Mouse (Mus musculus) erythroblast, embryonic 14.5 days (primary cell): ENCODE results near the gene Akirin1.

Experiments
- GATA1 ChIP-seq: IDR thresholded peaks from 2 replicates; pipeline ENCODE4 v1.6.1; 2012; ENCODE audit warnings: low read length, inconsistent platforms, mixed read lengths
- TAL1 ChIP-seq: IDR thresholded peaks from 3 replicates; pipeline ENCODE4 v1.6.1; 2012; ENCODE audit warnings: low read length, inconsistent platforms, mixed read lengths

DNA sequence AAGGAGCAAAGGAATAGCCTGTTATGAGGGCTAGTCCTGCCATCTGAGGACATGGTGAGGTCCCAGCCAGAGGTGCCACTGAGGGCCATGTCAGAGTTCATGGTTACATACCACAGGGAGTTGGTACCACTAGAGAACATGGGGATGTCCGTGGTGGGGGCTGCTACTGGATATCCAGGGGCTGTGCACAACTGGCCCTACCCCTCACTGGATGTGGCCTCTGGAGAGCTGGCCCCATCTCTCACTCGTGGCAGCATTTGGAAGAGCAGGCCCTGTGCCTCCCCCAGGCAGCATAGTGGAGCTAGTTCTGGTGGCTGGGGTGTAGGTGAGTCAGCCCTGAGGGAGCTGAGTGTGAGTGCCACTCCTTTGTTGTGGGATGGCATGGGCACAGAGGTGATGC lies 17.2 kb downstream of the Akirin1 start:
- TF ChIP-seq TAL1 (no peak), GATA1 (no peak)
